Mouse (Mus musculus) kidney, postnatal 4 days (tissue): ENCODE results near the gene Mgl2.
A peak's percentile ranks its signal among the peaks of the same experiment; 100 is the strongest.

Experiments used
- DNase-seq, 2 experiments: peaks; one replicate each; pipeline ENCODE4 v3.0.0; 2021; ENCODE audit warnings: mixed read lengths in 2 of 2

Gene Mgl2

GRCm38 (mm10) chr11:70171181-70171580 lies 41.1 kb downstream of the Mgl2 start:
- peak; percentile 12 to 32 for DNase-seq

GRCm38 (mm10) chr11:70171847-70172246 lies 41.7 kb downstream of the Mgl2 start:
- DNase-seq = peak; percentile 19 to 25

- peak; percentile 13 to 34 for DNase-seq
Observed at GRCm38 (mm10) chr11:70172298-70172697, 42.2 kb downstream of the Mgl2 start.

GRCm38 (mm10) chr11:70174491-70174890 lies 44.4 kb downstream of the Mgl2 start:
- peak in 1 of 2 experiments; percentile 11 for DNase-seq

GRCm38 (mm10) chr11:70177647-70178046 lies 47.5 kb downstream of the Mgl2 start:
- peak; percentile 39 to 45 for DNase-seq

GRCm38 (mm10) chr11:70178311-70178710 lies 48.2 kb downstream of the Mgl2 start:
- no peak for DNase-seq

- DNase-seq = no peak
Observed at GRCm38 (mm10) chr11:70178756-70179155, 48.6 kb downstream of the Mgl2 start.

GRCm38 (mm10) chr11:70179401-70179800 lies 49.3 kb downstream of the Mgl2 start:
- peak; percentile 55 to 57 for DNase-seq

GRCm38 (mm10) chr11:70180496-70180895 lies 50.4 kb downstream of the Mgl2 start:
- no peak for DNase-seq

GRCm38 (mm10) chr11:70185120-70185519 lies 55.0 kb downstream of the Mgl2 start:
- no peak for DNase-seq
